Mouse (Mus musculus) CH12.LX (cell line): ENCODE results near the gene Olfr775. TPM values are rescaled to one million over a fixed set of nuclear protein-coding genes. Genes with fewer than 3 reads are reported as not detected.

Experiments used
- DNase-seq: peaks from one replicate; pipeline ENCODE4 v3.0.0-alpha.2; 2013; ENCODE audit errors: extremely low read depth
- H3K27ac ChIP-seq: 2 replicates; pipeline ENCODE4 v1.5.1; 2012; ENCODE audit warnings: low read depth, mild to moderate bottlenecking, control low read depth, moderate library complexity; ENCODE audit not compliant: insufficient read depth
- H3K27me3 ChIP-seq: replicated peaks from 2 replicates; pipeline ENCODE3; 2012; ENCODE audit warnings: inconsistent platforms
- H3K36me3 ChIP-seq, 2 experiments: replicated peaks in 1 of 2; 2 replicates each; pipeline versions ENCODE3 to v1.6.1; 2012; ENCODE audit warnings: inconsistent platforms in 1 of 2, low read length in 1 of 2, mild to moderate bottlenecking in 1 of 2, mixed read lengths in 1 of 2, moderate library complexity in 1 of 2; ENCODE audit not compliant: control insufficient read depth in 1 of 2, insufficient read depth in 1 of 2
- H3K4me1 ChIP-seq, 2 experiments: 2 replicates each; pipeline ENCODE4 v1.6.1; 2012; ENCODE audit warnings: inconsistent platforms in 1 of 2, moderate library complexity in 1 of 2; ENCODE audit not compliant: insufficient read depth in 2 of 2, control insufficient read depth in 1 of 2
- H3K4me2 ChIP-seq: 2 replicates; pipeline ENCODE4 v1.6.1; 2012; ENCODE audit warnings: low read depth, mild to moderate bottlenecking, control low read depth; ENCODE audit not compliant: poor library complexity, insufficient read depth, severe bottlenecking
- H3K4me3 ChIP-seq, 3 experiments: fragments of 150-350 bp in 1 of 3; sonication (generic) in 1 of 3; replicated peaks in 1 of 3; 2 replicates each; pipeline versions ENCODE3 to v1.5.1; 2011 to 2012; ENCODE audit warnings: low read depth in 2 of 3, low read length in 2 of 3, mild to moderate bottlenecking in 2 of 3, moderate library complexity in 2 of 3, control low read depth in 1 of 3, improper control_type of control experiment in 1 of 3, inconsistent platforms in 1 of 3, mixed read lengths in 1 of 3; ENCODE audit not compliant: poor library complexity in 1 of 3
- H3K79me2 ChIP-seq: replicated peaks from 2 replicates; pipeline ENCODE4 v1.6.1; 2012; ENCODE audit warnings: mild to moderate bottlenecking, moderate library complexity; ENCODE audit not compliant: control insufficient read depth, poor library complexity, insufficient read depth, severe bottlenecking; ENCODE audit errors: extremely low read depth
- H3K9ac ChIP-seq: 2 replicates; pipeline ENCODE4 v1.6.1; 2012; ENCODE audit warnings: low read depth, mild to moderate bottlenecking, control low read depth, moderate library complexity; ENCODE audit not compliant: insufficient read depth
- H3K9me3 ChIP-seq: replicated peaks from 2 replicates; pipeline ENCODE3; 2012; ENCODE audit warnings: low read length, inconsistent platforms, mixed read lengths
- CHD2 ChIP-seq: IDR thresholded peaks from 2 replicates; pipeline ENCODE4 v1.6.1; 2011; ENCODE audit warnings: low read length, improper control_type of control experiment
- EP300 ChIP-seq: IDR thresholded peaks from 2 replicates; pipeline ENCODE4 v1.6.1; 2011; ENCODE audit warnings: low read length, improper control_type of control experiment
- HCFC1 ChIP-seq: IDR thresholded peaks from 2 replicates; pipeline ENCODE4 v1.6.1; 2012; ENCODE audit warnings: low read depth, mild to moderate bottlenecking, inconsistent platforms, low read length, improper control_type of control experiment
- MAX ChIP-seq: IDR thresholded peaks from 2 replicates; pipeline ENCODE4 v1.6.1; 2011; ENCODE audit warnings: low read length, improper control_type of control experiment
- MEF2A ChIP-seq: IDR thresholded peaks from 2 replicates; pipeline ENCODE4 v1.6.1; 2014; ENCODE audit warnings: low read depth, mild to moderate bottlenecking, inconsistent platforms, low read length, improper control_type of control experiment, borderline replicate concordance
- MYC ChIP-seq: IDR thresholded peaks from 2 replicates; pipeline ENCODE4 v1.6.1; 2011; ENCODE audit warnings: low read depth, mild to moderate bottlenecking, improper control_type of control experiment, low read length
- PAX5 ChIP-seq: IDR thresholded peaks from 2 replicates; pipeline ENCODE4 v1.6.1; 2012; ENCODE audit warnings: low read length, inconsistent platforms, mixed read lengths
- POLR2AphosphoS2 ChIP-seq: IDR thresholded peaks from 2 replicates; pipeline ENCODE4 v1.6.1; 2011; ENCODE audit warnings: low read depth, low read length, improper control_type of control experiment
- TCF12 ChIP-seq: IDR thresholded peaks from 2 replicates; pipeline ENCODE4 v1.6.1; 2014; ENCODE audit warnings: low read depth, mild to moderate bottlenecking, inconsistent platforms, low read length, improper control_type of control experiment
- USF2 ChIP-seq: conservative IDR thresholded peaks from 2 replicates; pipeline ENCODE4 v1.6.1; 2011; ENCODE audit warnings: low read depth, low read length, improper control_type of control experiment
- ZC3H11A ChIP-seq: IDR thresholded peaks from 2 replicates; pipeline ENCODE4 v1.6.1; 2012; ENCODE audit warnings: low read depth, mild to moderate bottlenecking, inconsistent platforms, low read length, improper control_type of control experiment
- ZKSCAN1 ChIP-seq: IDR thresholded peaks from 2 replicates; pipeline ENCODE4 v1.6.1; 2012; ENCODE audit warnings: low read depth, inconsistent platforms, low read length, improper control_type of control experiment, borderline replicate concordance
- ZNF384 ChIP-seq: IDR thresholded peaks from 2 replicates; pipeline ENCODE4 v1.6.1; 2012; ENCODE audit warnings: low read depth, low read length, improper control_type of control experiment, inconsistent platforms
- dilution Hi-C: fragments of 300-500 bp; cut with MboI; formaldehyde crosslinking; loops from 2 replicates; pipeline ENCODE4 v1.14.3; 2020; ENCODE audit warnings: low sequenced_read_pairs; ENCODE audit not compliant: extremely low pct_unique_long_range_greater_than_20kb, extremely low pct_ligation_motif_present
- in situ Hi-C: fragments of 300-500 bp; cut with MboI; formaldehyde crosslinking; loops from 3 replicates; pipeline ENCODE4 v1.14.3; 2019; ENCODE audit warnings: low sequenced_read_pairs, low pct_ligation_motif_present, low pct_unique_long_range_greater_than_20kb, mixed read lengths
- polyA plus RNA-seq: library from polyadenylated mRNA; unstranded; fragments of >175 nt; gene quantifications from 2 replicates; pipeline ENCODE4 v1.2.1, GENCODE M21; 2012; ENCODE audit warnings: low read depth; ENCODE audit not compliant: insufficient read length
- total RNA-seq, 2 experiments: library from RNA; depleted of rRNA; stranded (reverse); fragments of 300-350 nt in 1 of 2; fragments of >200 nt in 1 of 2; gene quantifications; 2 replicates each; pipeline ENCODE4 v1.2.3; 2012 to 2014

Gene Olfr775
- total and polyA plus RNA-seq, 3 experiments, result not detected

GRCm38 (mm10) chr10:129271081-129271535, 22.9 kb downstream of the Olfr775 start, which contains the start of gene Olfr777:
Olfr777 (minus strand) TSS chr10:129271485.
- no peaks in the 10 kb centered on the region for H3K27me3 ChIP-seq
- no peak within 1 kb of the TSS for H3K9ac ChIP-seq
- no peak within 1 kb of the TSS for H3K4me3 ChIP-seq
- no peaks in the 10 kb centered on the region for H3K36me3 ChIP-seq
- H3K79me2 ChIP-seq, result no peaks in the 10 kb centered on the region
- TF ChIP-seq CHD2, result no peak
- TF ChIP-seq EP300, result no peak
- TF ChIP-seq HCFC1, result no peak
- no peak for TF ChIP-seq PAX5
- no peak for TF ChIP-seq ZC3H11A
- TF ChIP-seq ZKSCAN1, result no peak
- TF ChIP-seq USF2, result no peak
- TF ChIP-seq TCF12, result no peak
- TF ChIP-seq POLR2AphosphoS2, result no peak
- TF ChIP-seq MAX, result no peak
- no peak for TF ChIP-seq MYC
- no peak for TF ChIP-seq ZNF384
- TF ChIP-seq MEF2A, result no peak
- H3K4me2 ChIP-seq, result no peak within 1 kb of the TSS
- dilution Hi-C loops, result no loop called here
- no peak within 1 kb of the TSS for H3K27ac ChIP-seq
- in situ Hi-C loops, result no loop called here
- H3K4me1 ChIP-seq, result no peaks in the 10 kb centered on the region
- no peak for DNase-seq
- no peaks in the 10 kb centered on the region for H3K9me3 ChIP-seq

Other genes starting within 250 kb of the Olfr775 start
Only the 20 nearest of the 23 such genes appear.
- not detected in 2 replicates for gene Olfr764-ps1, start 208.5 kb upstream of the Olfr775 start, total RNA-seq (2012; rRNA removed)
- gene Olfr764-ps1, start 208.5 kb upstream of the Olfr775 start, total RNA-seq (2014; rRNA removed), result not detected in 2 replicates
- not detected in 2 replicates for gene Olfr764-ps1, start 208.5 kb upstream of the Olfr775 start, polyA plus RNA-seq
- not detected in 2 replicates for gene Olfr765, start 198.4 kb upstream of the Olfr775 start, total RNA-seq (2012; rRNA removed)
- not detected in 2 replicates for gene Olfr765, start 198.4 kb upstream of the Olfr775 start, total RNA-seq (2014; rRNA removed)
- gene Olfr765, start 198.4 kb upstream of the Olfr775 start, polyA plus RNA-seq, result not detected in 2 replicates
- gene Olfr766-ps1, start 179.4 kb upstream of the Olfr775 start, total RNA-seq (2012; rRNA removed), result not detected in 2 replicates
- not detected in 2 replicates for gene Olfr766-ps1, start 179.4 kb upstream of the Olfr775 start, total RNA-seq (2014; rRNA removed)
- not detected in 2 replicates for gene Olfr766-ps1, start 179.4 kb upstream of the Olfr775 start, polyA plus RNA-seq
- gene Olfr767, start 165.5 kb upstream of the Olfr775 start, total RNA-seq (2012; rRNA removed), result not detected in 2 replicates
- gene Olfr767, start 165.5 kb upstream of the Olfr775 start, total RNA-seq (2014; rRNA removed), result not detected in 2 replicates
- gene Olfr767, start 165.5 kb upstream of the Olfr775 start, polyA plus RNA-seq, result not detected in 2 replicates
- not detected in 2 replicates for gene Olfr768, start 149.0 kb upstream of the Olfr775 start, total RNA-seq (2012; rRNA removed)
- gene Olfr768, start 149.0 kb upstream of the Olfr775 start, total RNA-seq (2014; rRNA removed), result not detected in 2 replicates
- not detected in 2 replicates for gene Olfr768, start 149.0 kb upstream of the Olfr775 start, polyA plus RNA-seq
- not detected in 2 replicates for gene Olfr769, start 130.6 kb upstream of the Olfr775 start, total RNA-seq (2012; rRNA removed)
- not detected in 2 replicates for gene Olfr769, start 130.6 kb upstream of the Olfr775 start, total RNA-seq (2014; rRNA removed)
- gene Olfr769, start 130.6 kb upstream of the Olfr775 start, polyA plus RNA-seq, result not detected in 2 replicates
- gene Olfr770, start 109.4 kb upstream of the Olfr775 start, total RNA-seq (2012; rRNA removed), result not detected in 2 replicates
- gene Olfr770, start 109.4 kb upstream of the Olfr775 start, total RNA-seq (2014; rRNA removed), result not detected in 2 replicates
- not detected in 2 replicates for gene Olfr770, start 109.4 kb upstream of the Olfr775 start, polyA plus RNA-seq
- gene Olfr771, start 83.7 kb upstream of the Olfr775 start, total RNA-seq (2012; rRNA removed), result not detected in 2 replicates
- not detected in 2 replicates for gene Olfr771, start 83.7 kb upstream of the Olfr775 start, total RNA-seq (2014; rRNA removed)
- gene Olfr771, start 83.7 kb upstream of the Olfr775 start, polyA plus RNA-seq, result not detected in 2 replicates
- not detected in 2 replicates for gene Olfr772, start 70.5 kb upstream of the Olfr775 start, total RNA-seq (2012; rRNA removed)
- not detected in 2 replicates for gene Olfr772, start 70.5 kb upstream of the Olfr775 start, total RNA-seq (2014; rRNA removed)
- not detected in 2 replicates for gene Olfr772, start 70.5 kb upstream of the Olfr775 start, polyA plus RNA-seq
- gene Olfr773, start 61.0 kb upstream of the Olfr775 start, total RNA-seq (2012; rRNA removed), result not detected in 2 replicates
- not detected in 2 replicates for gene Olfr773, start 61.0 kb upstream of the Olfr775 start, total RNA-seq (2014; rRNA removed)
- gene Olfr773, start 61.0 kb upstream of the Olfr775 start, polyA plus RNA-seq, result not detected in 2 replicates
- not detected in 2 replicates for gene Olfr774, start 12.2 kb upstream of the Olfr775 start, total RNA-seq (2012; rRNA removed)
- not detected in 2 replicates for gene Olfr774, start 12.2 kb upstream of the Olfr775 start, total RNA-seq (2014; rRNA removed)
- not detected in 2 replicates for gene Olfr774, start 12.2 kb upstream of the Olfr775 start, polyA plus RNA-seq
- gene Olfr776, start 10.7 kb downstream of the Olfr775 start, total RNA-seq (2012; rRNA removed), result not detected in 2 replicates
- not detected in 2 replicates for gene Olfr776, start 10.7 kb downstream of the Olfr775 start, total RNA-seq (2014; rRNA removed)
- not detected in 2 replicates for gene Olfr776, start 10.7 kb downstream of the Olfr775 start, polyA plus RNA-seq
- gene Olfr777, start 23.1 kb downstream of the Olfr775 start, total RNA-seq (2012; rRNA removed), result not detected in 2 replicates
- not detected in 2 replicates for gene Olfr777, start 23.1 kb downstream of the Olfr775 start, total RNA-seq (2014; rRNA removed)
- not detected in 2 replicates for gene Olfr777, start 23.1 kb downstream of the Olfr775 start, polyA plus RNA-seq
- not detected in 2 replicates for gene Olfr780, start 69.7 kb downstream of the Olfr775 start, total RNA-seq (2012; rRNA removed)
- not detected in 2 replicates for gene Olfr780, start 69.7 kb downstream of the Olfr775 start, total RNA-seq (2014; rRNA removed)
- gene Olfr780, start 69.7 kb downstream of the Olfr775 start, polyA plus RNA-seq, result not detected in 2 replicates
- gene Olfr781, start 80.4 kb downstream of the Olfr775 start, total RNA-seq (2012; rRNA removed), result not detected in 2 replicates
- gene Olfr781, start 80.4 kb downstream of the Olfr775 start, total RNA-seq (2014; rRNA removed), result not detected in 2 replicates
- gene Olfr781, start 80.4 kb downstream of the Olfr775 start, polyA plus RNA-seq, result not detected in 2 replicates
- not detected in 2 replicates for gene Olfr782, start 100.4 kb downstream of the Olfr775 start, total RNA-seq (2012; rRNA removed)
- gene Olfr782, start 100.4 kb downstream of the Olfr775 start, total RNA-seq (2014; rRNA removed), result not detected in 2 replicates
- gene Olfr782, start 100.4 kb downstream of the Olfr775 start, polyA plus RNA-seq, result not detected in 2 replicates
- 0.04 and 0.08 TPM in 2 replicates for gene Olfr784, start 135.7 kb downstream of the Olfr775 start, total RNA-seq (2012; rRNA removed)
- gene Olfr784, start 135.7 kb downstream of the Olfr775 start, total RNA-seq (2014; rRNA removed), result not detected in 2 replicates
- gene Olfr784, start 135.7 kb downstream of the Olfr775 start, polyA plus RNA-seq, result 0.10 TPM in 1 of 2 replicates, not detected in the other
- gene Olfr785, start 157.0 kb downstream of the Olfr775 start, total RNA-seq (2012; rRNA removed), result not detected in 2 replicates
- not detected in 2 replicates for gene Olfr785, start 157.0 kb downstream of the Olfr775 start, total RNA-seq (2014; rRNA removed)
- not detected in 2 replicates for gene Olfr785, start 157.0 kb downstream of the Olfr775 start, polyA plus RNA-seq
- not detected in 2 replicates for gene Olfr786, start 178.9 kb downstream of the Olfr775 start, total RNA-seq (2012; rRNA removed)
- not detected in 2 replicates for gene Olfr786, start 178.9 kb downstream of the Olfr775 start, total RNA-seq (2014; rRNA removed)
- gene Olfr786, start 178.9 kb downstream of the Olfr775 start, polyA plus RNA-seq, result not detected in 2 replicates
- not detected in 2 replicates for gene Olfr787, start 213.4 kb downstream of the Olfr775 start, total RNA-seq (2012; rRNA removed)
- gene Olfr787, start 213.4 kb downstream of the Olfr775 start, total RNA-seq (2014; rRNA removed), result not detected in 2 replicates
- gene Olfr787, start 213.4 kb downstream of the Olfr775 start, polyA plus RNA-seq, result not detected in 2 replicates